Mouse (Mus musculus) ES-E14 (cell line): ENCODE measurements at regions not wholly inside any gene's neighbourhood (a gene's known extent, or its start where the extent isn't known, plus 50 kb on each side); places are given as distances from the start of the nearest gene placed in this dataset.

Experiments used
- HCFC1 ChIP-seq: IDR thresholded peaks from 2 replicates; pipeline ENCODE4 v1.6.1; 2012; ENCODE audit warnings: low read length, inconsistent platforms, borderline replicate concordance; ENCODE audit not compliant: insufficient read depth
- MAFK ChIP-seq: IDR thresholded peaks from 2 replicates; pipeline ENCODE4 v1.6.1; 2014; ENCODE audit warnings: mild to moderate bottlenecking, low read depth, low read length, inconsistent platforms; ENCODE audit not compliant: insufficient read depth
- ZC3H11A ChIP-seq: IDR thresholded peaks from 2 replicates; pipeline ENCODE4 v1.6.1; 2012; ENCODE audit warnings: low read depth, mild to moderate bottlenecking, inconsistent platforms, low read length, borderline replicate concordance
- ZNF384 ChIP-seq: IDR thresholded peaks from 2 replicates; pipeline ENCODE4 v1.6.1; 2012; ENCODE audit warnings: low read depth, low read length, inconsistent platforms

GRCm38 (mm10) chr11:91041486-91041885 lies 353.3 kb upstream of the Tom1l1 start:
- no peak for TF ChIP-seq ZNF384
- TF ChIP-seq HCFC1, result no peak
- TF ChIP-seq ZC3H11A, result no peak
- TF ChIP-seq MAFK, result no peak
